Mouse (Mus musculus): Measurements from ENCODE around the gene Ncoa1.
"Not testable (repeated sequence)": the region's sequence is repeated elsewhere in the genome, so short reads cannot be mapped to it uniquely, and the experiment has no call there.

Gene Ncoa1

GRCm38 (mm10) chr12:4392074-4392473, 84.9 kb downstream of the Ncoa1 start:
- DNase-seq: no peak

GRCm38 (mm10) chr12:4391256-4391655, 85.7 kb downstream of the Ncoa1 start:
- no peak for DNase-seq

- DNase-seq: no peak
These were observed 86.3 kb downstream of the Ncoa1 start for GRCm38 (mm10) chr12:4390721-4391120.

- DNase-seq: no peak
These were observed 90.8 kb downstream of the Ncoa1 start for GRCm38 (mm10) chr12:4386077-4386719.

- no peak for DNase-seq
These were observed 93.9 kb downstream of the Ncoa1 start for GRCm38 (mm10) chr12:4383061-4383460.

GRCm38 (mm10) chr12:4379298-4379957, 97.6 kb downstream of the Ncoa1 start:
- no peak for DNase-seq

GRCm38 (mm10) chr12:4376475-4376874, 100.5 kb downstream of the Ncoa1 start:
- no peak for DNase-seq

GRCm38 (mm10) chr12:4374816-4375493, 102.0 kb downstream of the Ncoa1 start:
- no peak for DNase-seq

GRCm38 (mm10) chr12:4371406-4371805, 105.6 kb downstream of the Ncoa1 start:
- DNase-seq: no peak

GRCm38 (mm10) chr12:4365951-4366350, 111.0 kb downstream of the Ncoa1 start:
- no peak for DNase-seq

GRCm38 (mm10) chr12:4359475-4359874, 117.5 kb downstream of the Ncoa1 start:
- DNase-seq: no peak

GRCm38 (mm10) chr12:4358653-4359052, 118.3 kb downstream of the Ncoa1 start:
- DNase-seq: not testable (repeated sequence)

- no peak for DNase-seq
These were observed 118.9 kb downstream of the Ncoa1 start for GRCm38 (mm10) chr12:4358100-4358499.

GRCm38 (mm10) chr12:4356834-4357445, 120.0 kb downstream of the Ncoa1 start:
- DNase-seq: no peak

GRCm38 (mm10) chr12:4355019-4355730, 121.8 kb downstream of the Ncoa1 start:
- DNase-seq: no peak

- no peak for DNase-seq
These were observed 133.8 kb downstream of the Ncoa1 start for GRCm38 (mm10) chr12:4343216-4343615.

- DNase-seq: no peak
These were observed 134.9 kb downstream of the Ncoa1 start for GRCm38 (mm10) chr12:4342087-4342486.

- no peak for DNase-seq
These were observed 136.6 kb downstream of the Ncoa1 start for GRCm38 (mm10) chr12:4340325-4340924.

- DNase-seq: no peak
These were observed 153.4 kb downstream of the Ncoa1 start for GRCm38 (mm10) chr12:4323604-4324003.

GRCm38 (mm10) chr12:4322227-4322626, 154.8 kb downstream of the Ncoa1 start:
- no peak for DNase-seq

- no peak for DNase-seq
These were observed 163.2 kb downstream of the Ncoa1 start for GRCm38 (mm10) chr12:4313824-4314223.

GRCm38 (mm10) chr12:4306712-4307313, 170.2 kb downstream of the Ncoa1 start:
- DNase-seq: no peak

All from right cerebral cortex, adult 18-20 months (tissue).